Mouse (Mus musculus) neural tube, embryonic 15.5 days (tissue): ENCODE measurements at regions not wholly inside any gene's neighbourhood (a gene's known extent, or its start where the extent isn't known, plus 50 kb on each side); places are given as distances from the start of the nearest gene placed in this dataset.

Source experiments
- ATAC-seq: fragments of 200-750 bp; cut with Nextera tagmentation; 2 replicates; pipeline ENCODE4 v1.8.0; 2017; ENCODE audit warnings: mild to moderate bottlenecking, moderate TSS enrichment, moderate library complexity; ENCODE audit not compliant: low FRiP score
- H3K27ac ChIP-seq: fragments of 300-500 bp; sonication (generic); replicated peaks from 2 replicates; pipeline ENCODE4 v1.5.1; 2015; ENCODE audit warnings: mild to moderate bottlenecking, inconsistent platforms
- H3K27me3 ChIP-seq: fragments of 300-500 bp; sonication (generic); replicated peaks from 2 replicates; pipeline ENCODE4 v1.6.1; 2015; ENCODE audit warnings: inconsistent platforms
- H3K36me3 ChIP-seq: fragments of 300-500 bp; sonication (generic); 2 replicates; pipeline ENCODE4 v1.6.1; 2015; ENCODE audit warnings: inconsistent platforms
- H3K4me1 ChIP-seq: fragments of 300-500 bp; sonication (generic); 2 replicates; pipeline ENCODE4 v1.6.1; 2015; ENCODE audit warnings: inconsistent platforms
- H3K4me2 ChIP-seq: fragments of 300-500 bp; sonication (generic); 2 replicates; pipeline ENCODE4 v1.6.1; 2015; ENCODE audit warnings: inconsistent platforms, mild to moderate bottlenecking, moderate library complexity
- H3K4me3 ChIP-seq: fragments of 300-500 bp; sonication (generic); replicated peaks from 2 replicates; pipeline ENCODE4 v1.5.1; 2015; ENCODE audit warnings: mild to moderate bottlenecking, inconsistent platforms
- H3K9ac ChIP-seq: fragments of 300-500 bp; sonication (generic); replicated peaks from 2 replicates; pipeline ENCODE4 v1.6.1; 2015; ENCODE audit warnings: mild to moderate bottlenecking, inconsistent platforms
- H3K9me3 ChIP-seq: fragments of 300-500 bp; sonication (generic); replicated peaks from 2 replicates; pipeline ENCODE4 v1.6.1; 2016; ENCODE audit warnings: inconsistent platforms
- WGBS: fragments of 180-500 bp; shearing (Covaris S2); methylation state at CpG from one replicate; pipeline ENCODE4 v1.1.7; 2015; ENCODE audit warnings: mixed read lengths; 5-methylcytosine and 5-hydroxymethylcytosine counted together

DNA sequence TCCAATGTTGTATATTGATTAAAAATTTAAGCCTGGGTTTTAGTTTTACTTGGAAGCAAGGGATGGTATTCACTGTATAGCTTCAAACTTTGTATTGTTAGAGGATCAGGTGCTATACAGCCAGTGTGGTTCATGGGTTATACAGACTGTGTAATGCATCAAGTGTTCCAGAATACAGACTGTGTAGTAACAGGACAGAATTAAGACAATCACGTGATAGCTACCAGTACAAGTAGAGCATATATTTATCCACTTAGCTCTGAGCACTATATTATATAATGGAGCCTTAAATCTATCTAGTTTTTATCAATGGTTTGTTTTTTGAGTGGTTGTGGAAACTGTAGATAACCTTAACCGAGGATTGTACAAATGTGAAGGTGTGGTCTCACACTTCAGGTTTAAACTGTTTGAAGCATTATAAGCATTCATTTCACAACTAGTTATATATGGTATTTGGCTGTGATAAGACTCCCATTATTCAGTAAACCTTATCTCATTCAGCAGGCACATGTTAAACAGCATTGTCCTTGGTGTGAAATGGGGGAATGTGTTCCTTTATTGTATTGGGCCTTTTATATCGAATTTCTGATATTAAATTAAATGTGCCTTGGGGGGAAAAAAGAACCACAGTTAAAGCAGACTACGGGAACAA lies 256.3 kb upstream of the Sdr16c6 start:
- Histone ChIP-seq H3K4me2 (no peak overlapping the region), H3K27me3 (no peaks in the 10 kb centered on the region), H3K27ac (no peak overlapping the region), H3K9ac (no peak overlapping the region), H3K4me3 (no peak overlapping the region), H3K4me1 (no peaks in the 10 kb centered on the region), H3K36me3 (no peaks in the 10 kb centered on the region), H3K9me3 (no peaks in the 10 kb centered on the region)
- ATAC-seq: no peak
- WGBS: 85% methylated on average over 4 of the region's 4 CpGs

DNA sequence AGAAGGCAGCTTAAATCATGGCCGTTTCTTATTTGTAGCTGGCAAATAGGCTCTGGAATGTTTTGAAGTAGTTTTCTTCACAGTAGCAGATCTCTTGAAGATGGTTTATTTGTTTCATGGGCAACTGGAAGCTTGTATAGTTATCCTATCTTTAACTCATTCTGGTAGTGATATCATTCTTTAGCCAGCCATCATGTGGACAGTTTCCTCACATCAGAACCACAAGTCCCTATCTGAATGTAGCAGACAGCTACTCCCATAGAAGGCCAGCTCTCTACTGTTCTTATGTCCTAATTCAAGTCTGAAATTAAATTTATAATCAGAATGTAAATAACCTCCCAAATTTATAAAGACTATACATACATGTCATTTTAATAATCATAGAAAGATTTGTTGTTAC lies 253.8 kb upstream of the Sdr16c6 start:
- H3K4me3 ChIP-seq: no peak overlapping the region
- no peak overlapping the region for H3K9ac ChIP-seq
- 89% methylated on average over 1 of the region's 1 CpGs for WGBS
- no peaks in the 10 kb centered on the region for H3K9me3 ChIP-seq
- H3K4me1 ChIP-seq: no peaks in the 10 kb centered on the region
- no peaks in the 10 kb centered on the region for H3K27me3 ChIP-seq
- no peak for ATAC-seq
- no peak overlapping the region for H3K27ac ChIP-seq
- no peaks in the 10 kb centered on the region for H3K36me3 ChIP-seq
- no peak overlapping the region for H3K4me2 ChIP-seq

- H3K36me3 ChIP-seq: no peaks in the 10 kb centered on the region
- WGBS: 81% methylated on average over 3 of the region's 3 CpGs
- no peak overlapping the region for H3K4me3 ChIP-seq
- H3K9ac ChIP-seq: no peak overlapping the region
- no peaks in the 10 kb centered on the region for H3K4me1 ChIP-seq
- no peak overlapping the region for H3K27ac ChIP-seq
- no peaks in the 10 kb centered on the region for H3K9me3 ChIP-seq
- no peaks in the 10 kb centered on the region for H3K27me3 ChIP-seq
- no peak overlapping the region for H3K4me2 ChIP-seq
- ATAC-seq: no peak
These were observed 238.5 kb upstream of the Sdr16c6 start for GRCm38 (mm10) chr4:4315651-4316411.

DNA sequence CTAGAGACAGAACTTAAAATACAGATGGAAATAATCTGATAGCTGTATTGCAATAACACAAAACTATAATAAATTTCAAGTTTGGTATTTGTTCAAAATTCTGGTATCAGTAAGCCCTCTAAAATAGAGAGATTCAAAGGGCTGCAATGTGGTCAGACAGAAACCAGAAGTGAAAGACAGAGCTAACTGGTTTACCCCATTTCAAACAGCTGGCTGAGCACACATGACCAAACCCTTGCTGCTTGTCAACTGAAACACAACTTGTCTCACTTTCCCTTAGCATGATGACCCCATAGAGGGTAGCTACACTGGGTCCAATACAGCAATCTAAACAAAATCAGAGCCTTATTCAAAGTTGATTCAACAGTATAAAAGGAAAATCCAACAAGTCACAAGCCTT lies 234.2 kb upstream of the Sdr16c6 start:
- ATAC-seq: no peak

GRCm38 (mm10) chr4:4306922-4307321 lies 229.6 kb upstream of the Sdr16c6 start:
- WGBS: 66% methylated on average over 3 of the region's 3 CpGs
- ATAC-seq: no peak
- no peaks in the 10 kb centered on the region for H3K4me1 ChIP-seq

More for the DNA sequence above, 234.2 kb upstream of the Sdr16c6 start:
- H3K4me3 ChIP-seq: no peak overlapping the region
- H3K4me2 ChIP-seq: no peak overlapping the region
- no peak overlapping the region for H3K9ac ChIP-seq
- no peaks in the 10 kb centered on the region for H3K4me1 ChIP-seq
- no peaks in the 10 kb centered on the region for H3K9me3 ChIP-seq
- no peaks in the 10 kb centered on the region for H3K36me3 ChIP-seq
- no peak overlapping the region for H3K27ac ChIP-seq
- no peaks in the 10 kb centered on the region for H3K27me3 ChIP-seq

DNA sequence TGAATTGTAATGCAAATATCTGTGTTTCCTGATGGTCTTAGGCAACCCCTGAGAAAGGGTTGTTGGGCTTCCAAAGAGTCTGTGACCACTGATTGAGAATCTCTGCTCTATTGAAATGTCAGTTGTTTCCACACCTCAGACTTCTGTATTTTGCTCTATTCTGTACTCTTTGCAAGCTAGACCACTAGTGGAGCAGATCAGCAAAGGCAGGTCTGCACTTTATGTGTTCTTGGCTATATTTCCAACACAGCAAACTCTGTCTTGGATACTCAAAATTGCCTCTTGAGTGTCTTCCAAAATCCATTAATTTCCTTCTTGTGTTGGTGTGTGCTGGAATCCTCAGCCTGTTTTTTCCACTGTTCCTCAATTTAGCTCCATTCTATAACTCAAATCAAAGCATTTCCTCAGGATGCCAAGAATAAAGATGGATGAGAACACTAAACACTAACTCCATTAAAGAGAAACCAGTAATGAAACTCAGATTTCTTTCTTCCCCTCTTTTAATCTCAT lies 228.5 kb upstream of the Sdr16c6 start:
- H3K36me3 ChIP-seq: no peaks in the 10 kb centered on the region
- no peaks in the 10 kb centered on the region for H3K4me1 ChIP-seq
- no peak overlapping the region for H3K27ac ChIP-seq
- H3K9me3 ChIP-seq: no peaks in the 10 kb centered on the region
- H3K27me3 ChIP-seq: no peaks in the 10 kb centered on the region
- H3K9ac ChIP-seq: no peak overlapping the region
- no peak overlapping the region for H3K4me3 ChIP-seq
- H3K4me2 ChIP-seq: no peak overlapping the region
- ATAC-seq: no peak

More at GRCm38 (mm10) chr4:4306922-4307321, 229.6 kb upstream of the Sdr16c6 start:
- no peaks in the 10 kb centered on the region for H3K27me3 ChIP-seq
- H3K9me3 ChIP-seq: no peaks in the 10 kb centered on the region
- H3K36me3 ChIP-seq: no peaks in the 10 kb centered on the region
- no peak overlapping the region for H3K4me3 ChIP-seq
- no peak overlapping the region for H3K4me2 ChIP-seq
- no peak overlapping the region for H3K27ac ChIP-seq
- H3K9ac ChIP-seq: no peak overlapping the region

GRCm38 (mm10) chr4:4304666-4305065 lies 227.3 kb upstream of the Sdr16c6 start:
- Histone ChIP-seq H3K4me3 (no peak overlapping the region), H3K36me3 (no peaks in the 10 kb centered on the region), H3K9me3 (no peaks in the 10 kb centered on the region), H3K27me3 (no peaks in the 10 kb centered on the region), H3K4me1 (no peaks in the 10 kb centered on the region), H3K27ac (no peak overlapping the region), H3K9ac (no peak overlapping the region), H3K4me2 (no peak overlapping the region)
- WGBS: 96% methylated on average over 1 of the region's 1 CpGs
- no peak for ATAC-seq

DNA sequence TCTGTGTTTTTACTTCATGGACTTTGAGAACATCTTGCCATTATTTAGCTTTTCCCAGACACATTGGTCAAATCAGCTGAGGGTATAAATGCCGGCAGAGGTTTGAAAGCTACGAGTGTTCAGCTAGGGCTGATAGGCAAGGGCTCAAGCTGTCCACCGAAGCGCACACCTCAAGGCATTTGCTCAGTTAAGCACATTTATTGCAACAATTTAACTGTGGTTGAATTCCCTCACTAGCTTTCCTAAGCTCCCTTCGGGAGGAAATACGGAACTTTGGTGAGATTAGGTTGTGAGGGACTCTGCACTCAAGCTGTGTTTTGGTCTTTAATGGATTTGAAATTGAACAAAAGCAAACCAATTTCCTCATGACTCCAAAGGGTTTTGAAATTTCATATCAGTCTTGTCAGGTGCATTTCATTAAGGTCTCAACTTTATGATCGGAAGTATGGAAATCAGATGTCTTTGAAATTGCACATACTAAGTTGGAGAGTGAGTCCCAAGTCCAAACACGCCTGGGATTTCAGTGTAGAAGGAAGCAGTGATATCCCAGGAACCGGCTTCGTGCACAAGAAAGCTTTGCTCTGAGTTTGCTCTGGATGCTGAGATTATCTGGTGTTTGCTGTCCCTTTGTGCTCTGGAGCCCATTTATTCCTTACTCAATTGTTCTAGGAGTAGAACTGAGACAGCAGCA lies 223.0 kb upstream of the Sdr16c6 start:
- H3K9ac ChIP-seq: no peak overlapping the region
- H3K27me3 ChIP-seq: no peaks in the 10 kb centered on the region
- no peak; the same call in 1 of the 2 replicates for ATAC-seq
- no peaks in the 10 kb centered on the region for H3K36me3 ChIP-seq
- H3K4me3 ChIP-seq: no peak overlapping the region
- no peak overlapping the region for H3K4me2 ChIP-seq
- no peaks in the 10 kb centered on the region for H3K4me1 ChIP-seq
- no peak overlapping the region for H3K27ac ChIP-seq
- WGBS: 80% methylated on average over 10 of the region's 10 CpGs
- no peaks in the 10 kb centered on the region for H3K9me3 ChIP-seq

DNA sequence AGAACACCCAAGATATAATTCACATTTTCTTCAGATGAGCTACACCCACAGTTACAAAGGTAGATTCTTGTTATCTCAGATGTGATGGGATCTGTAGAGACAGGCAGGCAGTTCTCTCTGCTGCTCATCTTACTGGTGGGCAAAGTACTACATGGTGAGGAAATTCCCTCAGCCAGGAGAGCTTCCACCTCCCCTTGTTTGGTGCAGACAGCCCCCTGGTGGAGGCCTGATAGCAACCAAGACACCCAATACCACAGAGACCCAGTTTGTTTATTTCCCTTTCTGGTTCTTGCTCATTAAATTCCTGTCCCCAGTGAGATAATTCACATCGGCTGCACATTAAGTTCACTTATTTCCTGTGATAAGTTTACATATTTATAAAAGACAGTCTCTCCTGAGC lies 222.3 kb upstream of the Sdr16c6 start:
- H3K9me3 ChIP-seq: no peaks in the 10 kb centered on the region
- H3K4me3 ChIP-seq: no peak overlapping the region
- no peaks in the 10 kb centered on the region for H3K4me1 ChIP-seq
- no peak overlapping the region for H3K27ac ChIP-seq
- no peaks in the 10 kb centered on the region for H3K27me3 ChIP-seq
- 69% methylated on average over 1 of the region's 1 CpGs for WGBS
- no peaks in the 10 kb centered on the region for H3K36me3 ChIP-seq
- H3K4me2 ChIP-seq: no peak overlapping the region
- no peak overlapping the region for H3K9ac ChIP-seq
- ATAC-seq: no peak

DNA sequence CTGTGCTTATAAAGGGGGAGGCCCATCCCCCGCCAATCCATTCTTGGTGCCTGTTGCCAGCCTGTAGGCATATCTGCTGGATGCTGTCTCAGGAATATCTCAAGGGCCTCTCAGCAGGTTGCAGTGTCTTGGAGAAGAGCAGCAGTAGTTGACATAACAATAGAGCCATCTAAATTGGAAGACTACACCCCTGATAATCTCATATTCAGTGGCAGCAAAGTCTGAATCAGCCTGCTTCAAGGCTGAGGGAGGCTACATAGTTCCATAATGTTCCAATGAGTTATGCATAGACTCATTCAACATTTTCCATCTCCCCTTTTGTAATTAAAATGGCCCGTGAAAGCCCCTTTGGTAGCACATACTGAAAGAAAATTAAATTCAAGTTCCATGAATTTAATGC lies 172.3 kb upstream of the Sdr16c6 start:
- Histone ChIP-seq H3K27ac (no peak overlapping the region), H3K9ac (no peak overlapping the region), H3K27me3 (no peaks in the 10 kb centered on the region), H3K4me3 (no peak overlapping the region), H3K36me3 (no peaks in the 10 kb centered on the region), H3K9me3 (no peaks in the 10 kb centered on the region), H3K4me1 (no peaks in the 10 kb centered on the region), H3K4me2 (no peak overlapping the region)
- ATAC-seq: no peak
- 88% methylated on average over 2 of the region's 2 CpGs for WGBS

DNA sequence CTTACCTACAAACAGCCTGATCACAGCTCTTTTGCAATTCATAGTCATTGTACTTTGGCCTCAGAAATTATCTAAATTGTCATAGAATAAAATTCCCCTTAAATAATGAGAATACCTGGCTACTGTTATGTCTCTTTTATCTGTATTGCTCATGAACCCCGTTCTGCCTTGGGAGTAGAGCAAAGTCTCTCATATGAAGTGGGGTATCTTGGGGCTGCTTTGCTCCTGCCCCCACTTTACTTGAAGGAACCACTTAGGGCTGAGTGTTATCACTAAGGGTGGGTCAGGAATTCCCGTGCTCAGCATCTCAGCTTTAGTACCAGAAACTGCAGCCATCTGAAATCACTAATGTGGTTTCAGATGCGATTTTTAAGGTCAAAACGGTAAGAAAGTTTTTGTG lies 170.3 kb upstream of the Sdr16c6 start:
- Histone ChIP-seq H3K4me3 (no peak overlapping the region), H3K27ac (no peak overlapping the region), H3K36me3 (no peaks in the 10 kb centered on the region), H3K27me3 (no peaks in the 10 kb centered on the region), H3K4me2 (no peak overlapping the region), H3K4me1 (no peaks in the 10 kb centered on the region), H3K9ac (no peak overlapping the region), H3K9me3 (no peaks in the 10 kb centered on the region)
- WGBS: 72% methylated on average over 4 of the region's 4 CpGs
- no peak for ATAC-seq
